Mouse (Mus musculus): Measurements from ENCODE around the gene Arhgef19. TPM values are rescaled to one million over a fixed set of nuclear protein-coding genes. Genes with fewer than 3 reads are reported as not detected.
A peak's percentile ranks its signal among the peaks of the same experiment; 100 is the strongest.

Gene Arhgef19
- polyA plus RNA-seq, 1 experiment from 2014 or later = 0.61 TPM

DNA sequence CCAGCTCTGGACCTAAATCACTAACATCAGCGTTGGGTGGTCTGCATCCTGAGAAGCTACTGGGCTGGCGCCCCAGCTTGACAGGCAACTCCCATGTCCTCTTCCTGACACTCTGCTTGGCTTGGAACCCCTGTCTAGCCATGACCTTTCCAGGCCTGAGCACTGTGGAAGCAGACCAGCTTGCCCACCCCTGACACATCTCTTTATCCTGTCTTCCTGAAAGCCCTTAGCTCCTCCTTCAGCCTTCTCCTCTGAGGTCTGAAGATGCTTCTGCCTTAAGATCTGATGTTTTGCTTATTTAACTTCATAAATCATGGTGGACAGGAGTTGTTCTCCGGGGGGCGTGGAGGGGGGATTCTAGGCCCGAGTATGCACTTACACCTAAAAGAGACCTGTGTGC lies 4.3 kb downstream of the Arhgef19 start:
- no peak overlapping the region for H3K27ac ChIP-seq (ENCODE audit: low read depth, low read length)
- no peaks in the 10 kb centered on the region for H3K36me3 ChIP-seq (ENCODE audit: control insufficient read depth, insufficient read depth, low read length)
- H3K27me3 ChIP-seq (ENCODE audit: control insufficient read depth, insufficient read depth, low read length) = peaks cover 95% of the 10 kb centered on the region
- ATAC-seq (ENCODE audit: low FRiP score) (no peak), DNase-seq (ENCODE audit: low spot score, missing footprints) (no peak)
- WGBS = 67% methylated on average over 5 of the region's 5 CpGs
- H3K4me1 ChIP-seq (ENCODE audit: control insufficient read depth, insufficient read depth, low read length) = peaks cover 34% of the 10 kb centered on the region
- H3K4me3 ChIP-seq (ENCODE audit: low read depth, low read length) = no peak overlapping the region
- no peak overlapping the region for H3K9ac ChIP-seq (ENCODE audit: low read length)
- no peak overlapping the region for H3K4me2 ChIP-seq
- H3K9me3 ChIP-seq (ENCODE audit: control insufficient read depth, low read length) = no peaks in the 10 kb centered on the region

DNA sequence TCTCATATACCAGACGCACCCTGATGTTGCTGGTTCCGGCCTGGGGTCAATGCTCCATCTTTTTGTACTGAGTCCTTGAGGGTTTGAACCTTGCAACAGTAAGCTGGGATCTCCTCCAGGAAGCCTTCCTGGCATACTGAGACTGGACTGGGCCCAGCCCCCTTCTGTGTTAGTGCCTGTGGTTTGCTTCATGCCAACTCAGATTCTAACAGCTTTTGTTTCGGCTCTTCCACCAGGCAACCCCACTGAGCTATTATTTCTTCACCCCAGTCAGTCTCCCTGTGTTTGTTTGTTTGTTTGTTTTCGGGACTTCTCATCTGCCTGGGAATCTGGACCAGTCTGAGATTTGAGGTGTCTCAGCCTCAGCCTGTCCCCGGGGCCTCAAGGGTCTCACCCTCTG lies 5.1 kb downstream of the Arhgef19 start:
- Histone ChIP-seq H3K27ac (ENCODE audit: low read depth, low read length) (no peak overlapping the region), H3K4me2 (no peak overlapping the region), H3K4me1 (ENCODE audit: control insufficient read depth, insufficient read depth, low read length) (peaks cover 29% of the 10 kb centered on the region), H3K36me3 (ENCODE audit: control insufficient read depth, insufficient read depth, low read length) (no peaks in the 10 kb centered on the region), H3K27me3 (ENCODE audit: control insufficient read depth, insufficient read depth, low read length) (peaks cover 95% of the 10 kb centered on the region), H3K9me3 (ENCODE audit: control insufficient read depth, low read length) (no peaks in the 10 kb centered on the region), H3K9ac (ENCODE audit: low read length) (no peak overlapping the region; the same call in 1 of the 2 replicates), H3K4me3 (ENCODE audit: low read depth, low read length) (no peak overlapping the region)
- WGBS = 44% methylated on average over 5 of the region's 5 CpGs
- DNase-seq (ENCODE audit: low spot score, missing footprints) (no peak), ATAC-seq (ENCODE audit: low FRiP score) (no peak)

DNA sequence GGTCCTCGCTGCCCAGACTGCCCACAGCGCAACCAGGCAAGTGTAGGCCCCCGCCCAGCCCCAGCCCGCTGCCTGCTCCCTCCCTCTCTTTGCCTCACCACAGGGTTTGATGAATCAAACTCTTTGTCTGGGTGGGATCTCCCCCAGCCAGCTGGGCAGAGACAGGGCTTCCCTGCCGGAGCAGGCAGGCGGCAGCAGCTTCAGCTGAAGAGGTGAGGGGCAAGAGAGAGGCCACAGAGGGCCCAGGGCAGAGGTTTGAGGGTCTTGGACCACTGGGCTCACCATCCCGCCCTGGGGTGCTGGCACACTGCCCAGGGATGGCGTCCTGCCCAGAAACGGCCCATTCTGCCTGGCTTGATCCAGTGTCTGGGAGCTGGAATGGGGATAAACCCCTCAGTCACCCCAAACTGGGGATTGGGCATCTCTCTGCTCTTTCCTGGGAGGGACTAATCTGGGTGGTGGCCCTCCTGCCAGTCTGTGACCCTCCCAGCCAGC lies 5.7 kb downstream of the Arhgef19 start:
- no peaks in the 10 kb centered on the region for H3K9me3 ChIP-seq (ENCODE audit: control insufficient read depth, low read length)
- no peak for DNase-seq (ENCODE audit: low spot score, missing footprints)
- no peak for ATAC-seq (ENCODE audit: low FRiP score)
- no peak overlapping the region for H3K4me2 ChIP-seq
- H3K27me3 ChIP-seq (ENCODE audit: control insufficient read depth, insufficient read depth, low read length) = peaks cover 92% of the 10 kb centered on the region
- no peaks in the 10 kb centered on the region for H3K36me3 ChIP-seq (ENCODE audit: control insufficient read depth, insufficient read depth, low read length)
- H3K4me3 ChIP-seq (ENCODE audit: low read depth, low read length) = no peak overlapping the region
- no peak overlapping the region for H3K27ac ChIP-seq (ENCODE audit: low read depth, low read length)
- peaks cover 23% of the 10 kb centered on the region for H3K4me1 ChIP-seq (ENCODE audit: control insufficient read depth, insufficient read depth, low read length)
- 10% methylated on average over 9 of the region's 9 CpGs for WGBS
- peak overlapping the region; percentile 14; the same call in 1 of the 2 replicates for H3K9ac ChIP-seq (ENCODE audit: low read length)

DNA sequence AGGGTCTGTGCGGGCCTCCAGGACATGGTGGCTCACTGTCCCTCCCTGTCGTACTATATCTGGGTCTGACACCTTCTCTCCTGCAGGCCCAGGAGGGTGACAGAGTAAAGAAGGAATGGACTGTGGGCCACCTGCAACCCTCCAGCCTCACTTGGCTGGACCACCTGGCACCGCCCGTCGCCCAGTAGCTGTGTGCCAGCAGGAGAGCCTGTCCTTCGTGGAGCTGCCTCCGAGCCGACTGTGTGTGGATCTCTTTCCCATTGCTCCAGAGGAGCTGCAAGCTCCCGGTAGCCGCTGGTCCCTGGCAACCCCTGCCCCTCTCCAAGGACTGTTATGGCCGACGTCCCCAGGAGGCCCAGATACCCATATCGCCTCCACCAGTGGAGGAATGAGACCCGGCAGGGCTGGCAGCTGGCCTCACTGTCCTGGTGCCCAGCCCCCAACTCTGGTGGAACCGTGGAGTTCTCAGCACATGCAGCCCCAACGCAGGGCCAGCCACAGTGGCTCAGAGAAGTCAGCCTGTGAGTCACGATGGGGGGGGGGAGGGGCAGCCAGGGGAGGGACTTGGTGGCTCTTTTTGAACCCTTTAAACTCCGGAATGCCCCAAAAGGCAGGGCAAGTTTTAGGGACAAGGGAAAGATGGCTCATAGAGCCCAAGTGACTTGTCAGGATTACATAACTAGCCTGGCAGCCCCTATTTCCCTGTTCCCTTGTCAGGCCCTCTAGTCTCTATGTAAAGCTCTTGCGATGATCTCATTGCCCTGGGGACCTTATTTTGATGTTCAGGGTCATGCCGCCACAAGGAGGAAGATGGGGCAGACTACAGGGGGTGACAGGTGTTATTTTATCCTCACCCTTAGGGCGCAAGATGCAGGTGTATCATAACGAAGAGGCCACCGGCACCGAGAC lies 7.0 kb downstream of the Arhgef19 start:
- peak; percentile 86 for DNase-seq (ENCODE audit: low spot score, missing footprints)
- ATAC-seq (ENCODE audit: low FRiP score) = no peak
- H3K9me3 ChIP-seq (ENCODE audit: control insufficient read depth, low read length) = no peaks in the 10 kb centered on the region
- H3K36me3 ChIP-seq (ENCODE audit: control insufficient read depth, insufficient read depth, low read length) = no peaks in the 10 kb centered on the region
- H3K9ac ChIP-seq (ENCODE audit: low read length) = no peak overlapping the region
- H3K27ac ChIP-seq (ENCODE audit: low read depth, low read length) = no peak overlapping the region
- H3K4me1 ChIP-seq (ENCODE audit: control insufficient read depth, insufficient read depth, low read length) = peaks cover 23% of the 10 kb centered on the region
- no peak overlapping the region for H3K4me2 ChIP-seq
- peaks cover 78% of the 10 kb centered on the region for H3K27me3 ChIP-seq (ENCODE audit: control insufficient read depth, insufficient read depth, low read length)
- no peak overlapping the region for H3K4me3 ChIP-seq (ENCODE audit: low read depth, low read length)
- 23% methylated on average over 24 of the region's 24 CpGs for whole genome bisulfite sequencing

DNA sequence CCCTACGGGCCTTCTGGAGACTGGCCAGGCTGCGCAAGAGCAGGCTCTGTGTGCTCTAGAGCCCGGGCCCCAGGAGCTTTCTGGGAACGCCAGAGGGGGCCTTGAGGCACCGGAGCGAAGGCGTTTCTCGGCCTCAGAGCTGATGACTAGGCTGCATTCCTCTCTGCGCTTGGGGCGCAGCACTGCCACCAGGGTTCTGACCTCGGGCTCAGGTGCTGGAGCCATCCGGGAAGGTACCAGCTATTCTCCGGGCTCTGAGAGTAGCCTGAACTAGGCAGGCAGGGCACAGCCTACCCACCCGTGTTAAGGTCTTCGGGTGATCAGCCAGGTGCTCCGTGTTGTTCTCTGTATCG lies 7.7 kb downstream of the Arhgef19 start:
- no peak overlapping the region for H3K4me3 ChIP-seq (ENCODE audit: low read depth, low read length)
- no peaks in the 10 kb centered on the region for H3K9me3 ChIP-seq (ENCODE audit: control insufficient read depth, low read length)
- WGBS = 4% methylated on average over 17 of the region's 17 CpGs
- no peak for ATAC-seq (ENCODE audit: low FRiP score)
- peaks cover 23% of the 10 kb centered on the region for H3K4me1 ChIP-seq (ENCODE audit: control insufficient read depth, insufficient read depth, low read length)
- H3K4me2 ChIP-seq = no peak overlapping the region; the same call in 1 of the 2 replicates
- DNase-seq (ENCODE audit: low spot score, missing footprints) = peak; percentile 92
- no peak overlapping the region for H3K27ac ChIP-seq (ENCODE audit: low read depth, low read length)
- H3K36me3 ChIP-seq (ENCODE audit: control insufficient read depth, insufficient read depth, low read length) = no peaks in the 10 kb centered on the region
- peaks cover 72% of the 10 kb centered on the region for H3K27me3 ChIP-seq (ENCODE audit: control insufficient read depth, insufficient read depth, low read length)
- H3K9ac ChIP-seq (ENCODE audit: low read length) = no peak overlapping the region

DNA sequence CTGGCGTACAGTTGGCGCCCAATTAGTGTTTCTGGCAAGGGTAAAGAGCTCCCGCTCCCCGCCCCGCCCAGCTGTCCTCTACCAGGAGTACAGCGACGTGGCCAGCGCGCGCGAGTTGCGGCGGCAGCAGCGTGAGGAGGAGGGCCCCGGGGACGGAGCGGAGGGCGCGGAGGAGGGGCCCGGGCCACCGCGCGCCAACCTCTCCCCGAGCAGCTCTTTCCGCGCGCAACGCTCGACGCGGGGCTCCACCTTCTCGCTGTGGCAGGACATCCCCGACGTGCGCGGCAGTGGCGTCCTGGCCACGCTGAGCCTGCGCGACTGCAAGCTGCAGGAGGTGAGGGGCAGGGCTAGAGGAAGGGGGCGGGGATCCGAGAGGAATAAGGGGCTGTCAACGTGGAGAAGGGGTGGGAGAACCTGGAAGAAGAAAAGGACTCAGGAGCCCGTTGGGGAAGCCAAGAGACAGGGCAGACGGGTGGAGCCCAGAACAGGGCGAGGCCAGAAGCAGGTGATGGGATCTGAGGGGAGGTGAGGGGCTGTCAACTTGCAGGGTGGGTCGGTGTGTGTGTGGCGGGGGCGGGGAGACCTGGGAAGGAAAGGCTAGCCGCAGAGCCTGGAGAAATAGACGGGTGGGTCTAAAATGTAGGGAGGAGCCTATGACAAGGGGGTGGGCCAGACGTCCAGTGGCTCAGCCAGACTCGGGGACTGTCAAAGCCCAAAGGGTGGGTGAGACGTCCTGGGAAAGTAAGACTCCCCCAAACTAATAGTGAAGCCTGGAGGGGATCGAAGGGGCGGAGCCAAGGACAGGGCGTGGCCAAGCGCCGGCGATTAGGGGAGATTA lies 8.7 kb downstream of the Arhgef19 start:
- peak overlapping the region; percentile 27 for H3K4me3 ChIP-seq (ENCODE audit: low read depth, low read length)
- peaks cover 62% of the 10 kb centered on the region for H3K27me3 ChIP-seq (ENCODE audit: control insufficient read depth, insufficient read depth, low read length)
- peaks cover 19% of the 10 kb centered on the region for H3K4me1 ChIP-seq (ENCODE audit: control insufficient read depth, insufficient read depth, low read length)
- peak overlapping the region; percentile 42 for H3K4me2 ChIP-seq
- no peaks in the 10 kb centered on the region for H3K36me3 ChIP-seq (ENCODE audit: control insufficient read depth, insufficient read depth, low read length)
- ATAC-seq (ENCODE audit: low FRiP score) (peak; percentile 59), DNase-seq (ENCODE audit: low spot score, missing footprints) (peak; percentile 92)
- WGBS = under 1% methylated on average over 60 of the region's 60 CpGs
- no peaks in the 10 kb centered on the region for H3K9me3 ChIP-seq (ENCODE audit: control insufficient read depth, low read length)
- H3K9ac ChIP-seq (ENCODE audit: low read length) = no peak overlapping the region
- no peak overlapping the region for H3K27ac ChIP-seq (ENCODE audit: low read depth, low read length)

DNA sequence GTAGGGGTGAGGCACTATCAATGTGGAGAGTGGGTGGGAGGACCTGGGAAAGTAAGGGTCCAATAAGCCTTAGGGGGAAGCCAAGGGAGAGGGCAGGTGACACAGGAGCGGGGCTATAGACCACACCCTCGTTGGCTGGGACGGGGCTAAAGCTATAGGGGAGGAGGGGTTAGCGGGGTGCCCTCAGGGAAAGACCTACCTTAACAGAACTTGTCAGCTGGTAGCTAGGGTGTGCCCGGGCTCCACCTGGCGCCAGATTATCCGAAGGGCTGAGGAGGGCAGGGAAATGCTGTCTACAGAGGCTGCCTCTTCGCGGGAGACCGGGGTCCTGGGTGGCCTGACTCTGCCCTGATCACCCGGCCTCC lies 9.3 kb downstream of the Arhgef19 start:
- no peaks in the 10 kb centered on the region for H3K9me3 ChIP-seq (ENCODE audit: control insufficient read depth, low read length)
- H3K27ac ChIP-seq (ENCODE audit: low read depth, low read length) = no peak overlapping the region
- DNase-seq (ENCODE audit: low spot score, missing footprints) (peak; percentile 84), ATAC-seq (ENCODE audit: low FRiP score) (peak; percentile 28; the same call in 1 of the 2 replicates)
- H3K27me3 ChIP-seq (ENCODE audit: control insufficient read depth, insufficient read depth, low read length) = peaks cover 56% of the 10 kb centered on the region
- H3K4me3 ChIP-seq (ENCODE audit: low read depth, low read length) = no peak overlapping the region
- WGBS = 9% methylated on average over 11 of the region's 11 CpGs
- no peaks in the 10 kb centered on the region for H3K36me3 ChIP-seq (ENCODE audit: control insufficient read depth, insufficient read depth, low read length)
- no peak overlapping the region for H3K9ac ChIP-seq (ENCODE audit: low read length)
- peaks cover 19% of the 10 kb centered on the region for H3K4me1 ChIP-seq (ENCODE audit: control insufficient read depth, insufficient read depth, low read length)
- H3K4me2 ChIP-seq = no peak overlapping the region

DNA sequence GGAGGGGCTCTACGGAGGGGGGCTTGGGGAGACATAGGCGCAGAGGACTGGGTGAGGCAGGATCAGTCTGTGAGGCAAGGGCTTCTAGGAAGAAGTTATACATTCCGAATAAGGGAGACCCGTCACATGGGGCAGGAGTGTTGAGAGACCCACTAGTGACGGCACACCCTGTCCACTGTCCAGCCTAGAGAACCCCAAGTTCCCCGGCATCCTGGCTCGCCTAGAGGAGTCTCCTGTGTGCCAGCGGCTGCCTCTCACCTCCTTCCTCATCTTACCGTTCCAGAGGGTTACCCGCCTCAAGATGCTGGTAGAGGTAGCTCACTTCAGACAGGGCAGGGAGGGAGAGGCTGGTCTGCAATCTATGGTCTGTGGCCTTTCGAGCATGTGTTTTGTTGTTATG lies 10.1 kb downstream of the Arhgef19 start:
- H3K9me3 ChIP-seq (ENCODE audit: control insufficient read depth, low read length) = no peaks in the 10 kb centered on the region
- H3K36me3 ChIP-seq (ENCODE audit: control insufficient read depth, insufficient read depth, low read length) = no peaks in the 10 kb centered on the region
- H3K27ac ChIP-seq (ENCODE audit: low read depth, low read length) = no peak overlapping the region
- WGBS = 76% methylated on average over 11 of the region's 11 CpGs
- H3K4me2 ChIP-seq = no peak overlapping the region
- H3K4me1 ChIP-seq (ENCODE audit: control insufficient read depth, insufficient read depth, low read length) = peaks cover 19% of the 10 kb centered on the region
- H3K9ac ChIP-seq (ENCODE audit: low read length) = no peak overlapping the region
- peaks cover 51% of the 10 kb centered on the region for H3K27me3 ChIP-seq (ENCODE audit: control insufficient read depth, insufficient read depth, low read length)
- H3K4me3 ChIP-seq (ENCODE audit: low read depth, low read length) = no peak overlapping the region
- ATAC-seq (ENCODE audit: low FRiP score) = no peak
- peak; percentile 82 for DNase-seq (ENCODE audit: low spot score, missing footprints)

DNA sequence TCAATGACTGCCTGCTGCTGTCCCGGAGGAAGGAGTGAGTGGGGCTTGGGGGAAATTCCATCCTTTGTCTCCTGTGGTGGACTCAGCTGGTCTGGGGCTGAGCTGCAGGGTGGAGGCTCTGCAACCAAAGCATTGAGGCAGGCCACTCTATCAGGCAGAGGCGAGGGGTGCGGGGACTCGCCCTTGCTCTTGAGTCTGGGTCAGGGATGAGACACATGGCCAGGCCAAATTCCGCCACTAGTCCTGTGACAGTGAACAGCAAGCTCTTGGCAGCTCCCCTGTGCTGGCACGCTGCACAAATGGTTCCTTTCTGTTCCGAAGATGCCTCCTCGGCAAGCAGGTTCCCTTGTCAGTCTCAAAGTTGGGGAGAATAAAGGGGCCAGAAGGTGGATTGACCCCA lies 11.8 kb downstream of the Arhgef19 start:
- H3K27ac ChIP-seq (ENCODE audit: low read depth, low read length) = no peak overlapping the region
- DNase-seq (ENCODE audit: low spot score, missing footprints) (peak; percentile 81), ATAC-seq (ENCODE audit: low FRiP score) (no peak)
- H3K4me1 ChIP-seq (ENCODE audit: control insufficient read depth, insufficient read depth, low read length) = peaks cover 13% of the 10 kb centered on the region
- peaks cover 36% of the 10 kb centered on the region for H3K27me3 ChIP-seq (ENCODE audit: control insufficient read depth, insufficient read depth, low read length)
- H3K9ac ChIP-seq (ENCODE audit: low read length) = no peak overlapping the region
- no peak overlapping the region for H3K4me2 ChIP-seq
- H3K4me3 ChIP-seq (ENCODE audit: low read depth, low read length) = no peak overlapping the region
- H3K9me3 ChIP-seq (ENCODE audit: control insufficient read depth, low read length) = no peaks in the 10 kb centered on the region
- 73% methylated on average over 8 of the region's 8 CpGs for WGBS
- H3K36me3 ChIP-seq (ENCODE audit: control insufficient read depth, insufficient read depth, low read length) = no peaks in the 10 kb centered on the region
